Mouse (Mus musculus): ENCODE results near the gene Srrd.

DNA sequence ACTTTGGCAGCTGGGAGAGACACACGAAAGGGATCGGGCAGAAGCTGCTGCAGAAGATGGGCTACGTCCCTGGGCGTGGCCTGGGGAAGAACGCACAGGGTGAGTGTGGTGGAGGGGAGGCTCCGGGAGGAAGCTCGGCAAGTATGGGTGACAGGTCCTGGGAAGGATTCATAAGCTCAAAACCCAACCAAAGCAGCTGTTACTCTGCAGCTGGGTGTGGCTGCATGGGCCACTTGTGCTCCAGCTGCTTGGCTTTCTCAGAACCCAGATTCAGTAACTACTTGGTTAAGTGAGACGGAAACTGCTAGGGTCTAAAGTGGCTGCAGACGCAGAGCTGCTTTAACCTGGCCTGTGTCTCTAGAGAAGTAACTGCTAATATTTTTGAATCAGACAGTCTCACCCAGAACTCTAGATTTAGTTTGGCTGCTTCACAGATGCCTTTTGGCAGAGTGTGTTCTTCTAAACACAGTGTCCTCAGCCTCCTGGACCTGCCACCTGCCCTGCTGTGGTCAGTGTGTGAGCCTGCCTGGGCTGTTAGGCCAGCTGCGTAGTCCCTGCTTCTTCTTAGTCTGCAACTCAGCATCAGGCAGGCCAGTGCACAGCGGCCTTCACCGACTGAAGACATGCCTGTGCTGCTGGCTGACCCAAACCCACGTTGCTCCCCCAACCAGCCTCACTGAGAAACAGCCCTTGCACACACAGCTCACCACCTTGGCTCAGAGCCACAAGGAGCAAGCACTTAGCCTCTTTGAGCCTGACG lies 12.9 kb downstream of the Srrd start:
- no peak for TF ChIP-seq CTCF (IDR thresholded peaks at IDR 0.05; ENCODE audit: low read depth, low read length)
- TF ChIP-seq GATA1 (IDR thresholded peaks at IDR 0.05; ENCODE audit: borderline replicate concordance, low read length), result no peak
- no peak for TF ChIP-seq GATA2 (IDR thresholded peaks at IDR 0.05; ENCODE audit: borderline replicate concordance, low read depth, low read length)
- TF ChIP-seq POLR2AphosphoS5 (IDR thresholded peaks at IDR 0.05; ENCODE audit: insufficient replicate concordance, low read depth, low read length), result no peak
- TF ChIP-seq TAL1 (conservative IDR thresholded peaks at IDR 0.05; ENCODE audit: low read depth, low read length), result no peak
